In the genomic region with DNA sequence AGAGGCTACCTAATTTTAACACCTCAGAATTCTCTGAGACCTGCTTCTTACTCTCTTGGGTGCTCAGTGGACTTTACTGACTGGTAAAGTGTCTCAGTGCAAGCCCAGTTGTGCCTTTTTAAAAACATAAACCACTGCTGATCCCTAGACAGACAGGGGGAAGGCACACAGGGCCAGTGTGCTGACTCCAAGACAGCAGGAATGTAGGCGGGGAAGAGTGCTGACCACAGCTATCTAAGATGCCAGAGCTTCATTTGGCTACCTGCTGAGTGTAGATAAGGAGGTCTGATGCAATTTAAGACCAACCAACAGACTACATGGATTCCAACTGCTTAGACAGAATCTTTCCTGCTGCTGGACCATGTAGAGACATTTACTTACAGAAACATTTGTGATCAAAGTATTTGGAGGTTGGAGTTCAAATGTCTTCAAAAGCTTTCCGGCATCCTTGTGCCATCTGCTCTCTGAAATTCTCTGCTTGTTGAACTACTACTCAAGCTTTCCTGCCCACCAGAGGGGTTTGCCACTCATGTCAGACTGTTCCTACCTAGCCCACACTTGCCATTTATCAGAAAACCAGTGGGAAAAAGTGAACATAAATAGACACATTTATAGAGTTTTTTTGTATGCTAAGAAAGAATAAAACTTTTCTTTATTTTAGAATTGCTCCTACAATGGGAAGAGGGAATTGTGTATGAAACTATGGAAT, we compare ENCODE assay signal across 12 mouse cellular contexts. TPM values are rescaled to one million over a fixed set of nuclear protein-coding genes. Genes with fewer than 3 reads are reported as not detected.
DNase-seq lines count a peak whose midpoint lies in the region; ATAC-seq and TF ChIP-seq lines count a peak whose summit lies in the region.
"Had no signal": no experiment of that assay in that cellular context is flagged by ENCODE, and none has a peak within 500 bp of the region (broad histone marks: within the 10 kb centered on the region; RNA-seq: fewer than 3 reads in every experiment).

No protein-coding gene starts in this region.

- H3K4me1 ChIP-seq in forebrain, embryonic 10.5 days: peaks cover 4% of the 10 kb centered on the region; the same call in 1 of the 2 replicates
- H3K4me1 ChIP-seq in forebrain, embryonic 12.5 days: no peaks in the 10 kb centered on the region
- peaks cover 59% of the 10 kb centered on the region for H3K4me1 ChIP-seq in G1E (ENCODE audit: insufficient read depth, low read depth, low read length)
- H3K4me1 ChIP-seq: embryonic facial prominence, embryonic 12.5 days; neural tube, embryonic 12.5 days had no signal

- no peaks in the 10 kb centered on the region for H3K27me3 ChIP-seq in forebrain, embryonic 10.5 days (ENCODE audit: poor library complexity, severe bottlenecking)
- no peaks in the 10 kb centered on the region for H3K27me3 ChIP-seq in forebrain, embryonic 12.5 days
- H3K27me3 ChIP-seq in G1E (ENCODE audit: insufficient read depth, low read length): no peaks in the 10 kb centered on the region
- H3K27me3 ChIP-seq: embryonic facial prominence, embryonic 12.5 days; neural tube, embryonic 12.5 days had no signal

- H3K27ac ChIP-seq in forebrain, embryonic 10.5 days: peak overlapping the region; percentile 51; the same call in 1 of the 2 replicates
- H3K27ac ChIP-seq in forebrain, embryonic 12.5 days: no peak overlapping the region
- H3K27ac ChIP-seq: embryonic facial prominence, embryonic 12.5 days; neural tube, embryonic 12.5 days had no signal

- H3K36me3 ChIP-seq in forebrain, embryonic 10.5 days (replicated peaks): peaks cover 80% of the 10 kb centered on the region
- H3K36me3 ChIP-seq in forebrain, embryonic 12.5 days (replicated peaks): peaks cover 53% of the 10 kb centered on the region
- peaks cover 45% of the 10 kb centered on the region for H3K36me3 ChIP-seq in G1E (replicated peaks)

- WGBS in forebrain, embryonic 10.5 days: 89% methylated on average over 2 of the region's 2 CpGs
- WGBS in forebrain, embryonic 12.5 days: 86% methylated on average over 2 of the region's 2 CpGs

- no peak overlapping the region for H3K9ac ChIP-seq in forebrain, embryonic 12.5 days
- H3K9ac ChIP-seq: embryonic facial prominence, embryonic 12.5 days; neural tube, embryonic 12.5 days had no signal

- H3K4me3 ChIP-seq in forebrain, embryonic 10.5 days: no peak overlapping the region
- no peak overlapping the region for H3K4me3 ChIP-seq in forebrain, embryonic 12.5 days (replicated peaks)
- H3K4me3 ChIP-seq in G1E (ENCODE audit: low read depth, low read length): peak overlapping the region; percentile 59; the same call in 1 of the 2 replicates
- H3K4me3 ChIP-seq: embryonic facial prominence, embryonic 12.5 days; neural tube, embryonic 12.5 days had no signal

- no peak for TF ChIP-seq CTCF in G1E (IDR thresholded peaks at IDR 0.05; ENCODE audit: low read depth, low read length)

- no peak overlapping the region for H3K4me2 ChIP-seq in forebrain, embryonic 12.5 days
- H3K4me2 ChIP-seq: embryonic facial prominence, embryonic 12.5 days; neural tube, embryonic 12.5 days had no signal

- H3K9me3 ChIP-seq in forebrain, embryonic 10.5 days: no peaks in the 10 kb centered on the region
- H3K9me3 ChIP-seq in forebrain, embryonic 12.5 days: no peaks in the 10 kb centered on the region
- no peaks in the 10 kb centered on the region for H3K9me3 ChIP-seq in G1E (replicated peaks)
- H3K9me3 ChIP-seq: embryonic facial prominence, embryonic 12.5 days; neural tube, embryonic 12.5 days had no signal

- no peak for DNase-seq in forebrain, embryonic 10.5 days (ENCODE audit: extremely low spot score, low spot score)
- peak; percentile 89 for DNase-seq in G1E (ENCODE audit: low spot score)
- DNase-seq in gastrocnemius, postnatal 10 days: no peak
- no peak for DNase-seq in thymus, postnatal 4 days
- no peak for DNase-seq in layer of hippocampus, postnatal 14 days (ENCODE audit: low spot score in 2 of 2)
- DNase-seq: kidney, postnatal 10 days; right cerebral cortex, postnatal 14 days had no signal

- ATAC-seq in forebrain, embryonic 12.5 days (ENCODE audit: low FRiP score): no peak
- peak; percentile 89 for ATAC-seq in G1E (ENCODE audit: extremely low read depth, insufficient number of reproducible peaks, low FRiP score, poor library complexity, severe bottlenecking)
- ATAC-seq in erythroid progenitor cell, adult 5-6 weeks (replicated peaks; ENCODE audit: low FRiP score, poor library complexity, severe bottlenecking): peak; percentile 90
- peak; percentile 96 for ATAC-seq in megakaryocyte-erythroid progenitor cell, adult 5-6 weeks (replicated peaks; ENCODE audit: low FRiP score, low TSS enrichment, poor library complexity, severe bottlenecking)

RNA-seq across cellular contexts. Expression of gene Usp40, which starts 46.7 kb away (rescaled TPM):
- polyA plus RNA-seq in forebrain, embryonic 10.5 days (2016; fragmentation: Nextera tagmentation; extraction: Ambion mirVana): 33.0 and 36.9 TPM in 2 replicates
- 39.8 and 40.1 TPM in 2 replicates for polyA plus RNA-seq in forebrain, embryonic 12.5 days (2016; fragmentation: Nextera tagmentation; extraction: Ambion mirVana)
- 104 and 109 TPM in 2 replicates for total RNA-seq in G1E (2014; fragmentation: Nextera tagmentation)
- total RNA-seq in G1E (2017): 43.5 and 43.7 TPM in 2 replicates
- 2.4 and 4.2 TPM in 2 replicates for polyA plus RNA-seq in G1E (2012)
- 5.4 and 5.8 TPM in 2 replicates for total RNA-seq in erythroid progenitor cell, adult 5-6 weeks (2015; ENCODE audit: low replicate concordance)
- total RNA-seq in erythroid progenitor cell, adult 5-6 weeks (2017; ENCODE audit: low replicate concordance): 1.2 and 2.2 TPM in 2 replicates
- 12.7 and 16.0 TPM in 2 replicates for total RNA-seq in megakaryocyte-erythroid progenitor cell, adult 5-6 weeks (2014; fragmentation: Nextera tagmentation)
- 11.5 and 14.8 TPM in 2 replicates for total RNA-seq in megakaryocyte-erythroid progenitor cell, adult 5-6 weeks (2017)
- total RNA-seq in gastrocnemius, postnatal 10 days (2021): 10 to 100 TPM; 13.0 to 20.0 TPM
- total RNA-seq in layer of hippocampus, postnatal 14 days (2021): 10 to 100 TPM; 21.2 to 25.3 TPM
